Mouse (Mus musculus) intestine, embryonic 16.5 days (tissue): Measurements from ENCODE around the gene Tspan13. TPM values are rescaled to one million over a fixed set of nuclear protein-coding genes. Genes with fewer than 3 reads are reported as not detected.

Experiments
- ATAC-seq: fragments of 200-750 bp; cut with Nextera tagmentation; 2 replicates; pipeline ENCODE4 v1.8.0; 2017; ENCODE audit warnings: moderate TSS enrichment, moderate library complexity
- H3K27ac ChIP-seq: fragments of 300-500 bp; sonication (generic); 2 replicates; pipeline ENCODE4 v1.5.1; 2014; ENCODE audit warnings: mild to moderate bottlenecking, low read length
- H3K27me3 ChIP-seq: fragments of 300-500 bp; sonication (generic); replicated peaks from 2 replicates; pipeline ENCODE4 v1.6.1; 2014; ENCODE audit warnings: low read length, control low read depth, mixed read lengths; ENCODE audit not compliant: control insufficient read depth, insufficient read depth
- H3K36me3 ChIP-seq: fragments of 300-500 bp; sonication (generic); 2 replicates; pipeline ENCODE4 v1.6.1; 2014; ENCODE audit warnings: low read length, control low read depth; ENCODE audit not compliant: control insufficient read depth, insufficient read depth
- H3K4me1 ChIP-seq: fragments of 300-500 bp; sonication (generic); 2 replicates; pipeline ENCODE4 v1.6.1; 2014; ENCODE audit warnings: low read length, control low read depth, mixed read lengths; ENCODE audit not compliant: control insufficient read depth, insufficient read depth
- H3K4me2 ChIP-seq: fragments of 300-500 bp; sonication (generic); 2 replicates; pipeline ENCODE4 v1.6.1; 2014; ENCODE audit warnings: low read depth, low read length, control low read depth
- H3K4me3 ChIP-seq: fragments of 300-500 bp; sonication (generic); 2 replicates; pipeline ENCODE4 v1.5.1; 2014; ENCODE audit warnings: mild to moderate bottlenecking, low read length
- H3K9ac ChIP-seq: fragments of 300-500 bp; sonication (generic); 2 replicates; pipeline ENCODE4 v1.6.1; 2014; ENCODE audit warnings: low read depth, low read length
- H3K9me3 ChIP-seq: fragments of 300-500 bp; sonication (generic); 2 replicates; pipeline ENCODE4 v1.6.1; 2016; ENCODE audit warnings: low read length, control low read depth; ENCODE audit not compliant: control insufficient read depth
- WGBS: fragments of 180-500 bp; shearing (Covaris S2); extraction: QIAGEN DNeasy Blood & Tissue Kit; methylation state at CpG from one replicate; pipeline ENCODE4 v1.1.7; 2014; 5-methylcytosine and 5-hydroxymethylcytosine counted together
- polyA plus RNA-seq: library from polyadenylated mRNA; unstranded; fragments of >200 nt; fragmentation: Nextera tagmentation; extraction: Ambion mirVana; gene quantifications from 2 replicates; pipeline ENCODE4 v1.2.1, GENCODE M21; 2015

Gene Tspan13
- polyA plus RNA-seq, 1 experiment from 2014 or later = 157 TPM

DNA sequence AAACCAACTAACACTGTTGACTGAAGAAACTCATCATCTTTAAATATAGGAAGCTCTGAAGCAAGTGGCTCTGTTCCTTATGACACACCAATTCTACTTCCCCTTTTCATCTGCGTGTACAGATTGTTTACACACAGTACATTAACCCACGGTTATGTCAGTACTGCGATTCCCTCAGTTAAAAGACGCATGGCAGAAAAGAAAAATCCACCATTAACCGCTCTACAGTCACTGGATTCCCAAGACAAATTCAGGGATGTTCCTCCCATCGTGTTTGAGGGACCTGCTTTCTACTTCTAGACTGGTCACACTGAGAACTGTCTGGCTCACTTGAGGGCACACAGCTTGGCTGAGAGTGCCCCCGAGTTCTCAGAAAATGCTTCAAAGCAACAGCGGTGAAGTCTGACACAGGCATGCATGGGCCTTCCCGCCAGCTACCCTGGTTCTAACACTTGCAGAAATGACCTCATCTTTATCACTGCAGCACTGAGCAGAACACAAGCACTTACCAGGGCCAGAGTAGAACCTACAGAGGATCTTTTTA lies 2.7 kb downstream of the Tspan13 start:
- no peak overlapping the region for H3K9ac ChIP-seq
- H3K36me3 ChIP-seq = no peaks in the 10 kb centered on the region
- H3K4me3 ChIP-seq = 0 out of 2 replicates have a peak overlapping the region, but pooled peaks have one; percentile 10
- 0 out of 2 replicates have a peak overlapping the region, but pooled peaks have one; percentile 26 for H3K4me2 ChIP-seq
- no peak for ATAC-seq
- no peak overlapping the region for H3K27ac ChIP-seq
- WGBS = 56% methylated on average over 9 of the region's 9 CpGs
- H3K4me1 ChIP-seq = peaks cover 4% of the 10 kb centered on the region; the same call in 1 of the 2 replicates
- H3K9me3 ChIP-seq = no peaks in the 10 kb centered on the region
- H3K27me3 ChIP-seq = no peaks in the 10 kb centered on the region

DNA sequence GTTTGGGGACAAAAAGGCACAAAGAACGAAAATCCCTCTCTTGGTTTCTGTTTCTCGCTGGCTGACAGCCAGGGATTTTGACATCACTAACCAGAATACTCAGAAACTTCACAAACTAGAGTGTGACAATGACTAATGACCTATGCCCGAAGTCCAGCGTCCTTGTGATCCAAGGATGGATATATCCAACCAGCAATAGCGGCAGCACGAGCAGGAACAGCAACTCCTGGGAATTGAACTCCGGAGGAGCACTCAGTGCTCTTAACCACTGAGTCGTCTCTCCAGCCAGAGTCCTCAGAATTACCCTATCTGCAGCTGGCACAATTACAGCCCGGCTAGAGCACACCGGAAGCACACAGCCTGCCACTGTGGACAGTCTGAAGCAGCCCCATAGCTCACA lies 5.5 kb downstream of the Tspan13 start:
- no peak; the same call in 1 of the 2 replicates for ATAC-seq
- H3K4me1 ChIP-seq = peaks cover 4% of the 10 kb centered on the region; the same call in 1 of the 2 replicates
- H3K4me3 ChIP-seq = no peak overlapping the region
- H3K27me3 ChIP-seq = no peaks in the 10 kb centered on the region
- H3K9me3 ChIP-seq = no peaks in the 10 kb centered on the region; the same call in 1 of the 2 replicates
- no peak overlapping the region for H3K27ac ChIP-seq
- H3K9ac ChIP-seq = no peak overlapping the region
- no peak overlapping the region for H3K4me2 ChIP-seq
- no peaks in the 10 kb centered on the region for H3K36me3 ChIP-seq
- 72% methylated on average over 10 of the region's 10 CpGs for WGBS

- H3K9ac ChIP-seq = no peak overlapping the region
- no peaks in the 10 kb centered on the region for H3K36me3 ChIP-seq
- no peak for ATAC-seq
- no peak overlapping the region for H3K4me2 ChIP-seq
- H3K27ac ChIP-seq = no peak overlapping the region
- H3K9me3 ChIP-seq = no peaks in the 10 kb centered on the region; the same call in 1 of the 2 replicates
- H3K4me1 ChIP-seq = peaks cover 4% of the 10 kb centered on the region; the same call in 1 of the 2 replicates
- H3K27me3 ChIP-seq = no peaks in the 10 kb centered on the region
- no peak overlapping the region for H3K4me3 ChIP-seq
- 92% methylated on average over 7 of the region's 7 CpGs for WGBS
Observed at GRCm38 (mm10) chr12:36036121-36036520, 6.2 kb downstream of the Tspan13 start.

DNA sequence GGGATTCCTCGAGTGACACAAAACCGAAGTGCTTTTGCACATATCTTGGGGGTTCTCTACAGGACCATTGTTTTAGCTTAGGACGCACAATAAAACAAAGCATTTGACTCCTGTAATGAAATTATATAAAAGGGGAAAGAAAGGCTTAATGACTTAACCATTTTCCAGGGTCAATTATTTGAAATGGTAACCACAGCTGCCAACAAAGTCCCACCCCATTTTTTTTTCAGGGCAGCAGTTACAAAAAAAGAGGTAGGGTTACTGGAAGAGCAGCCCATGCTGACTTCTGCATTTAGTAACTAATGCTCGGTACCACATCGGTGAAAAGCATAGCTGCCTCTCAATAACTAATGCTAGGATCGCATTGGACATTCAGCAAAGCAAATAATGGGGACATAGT lies 6.8 kb downstream of the Tspan13 start:
- Histone ChIP-seq H3K9ac (no peak overlapping the region), H3K4me3 (no peak overlapping the region), H3K9me3 (no peaks in the 10 kb centered on the region; the same call in 1 of the 2 replicates), H3K4me2 (no peak overlapping the region), H3K4me1 (no peaks in the 10 kb centered on the region), H3K36me3 (no peaks in the 10 kb centered on the region), H3K27ac (no peak overlapping the region), H3K27me3 (no peaks in the 10 kb centered on the region)
- ATAC-seq = no peak
- 94% methylated on average over 6 of the region's 6 CpGs for WGBS

GRCm38 (mm10) chr12:36032419-36032818 lies 9.9 kb downstream of the Tspan13 start:
- H3K4me2 ChIP-seq = no peak overlapping the region
- H3K4me3 ChIP-seq = no peak overlapping the region
- 71% methylated on average over 4 of the region's 4 CpGs for WGBS
- H3K27ac ChIP-seq = no peak overlapping the region
- no peak overlapping the region for H3K9ac ChIP-seq
- H3K27me3 ChIP-seq = no peaks in the 10 kb centered on the region
- ATAC-seq = no peak
- H3K36me3 ChIP-seq = no peaks in the 10 kb centered on the region
- H3K4me1 ChIP-seq = peaks cover 4% of the 10 kb centered on the region; the same call in 1 of the 2 replicates
- H3K9me3 ChIP-seq = no peaks in the 10 kb centered on the region; the same call in 1 of the 2 replicates

- Histone ChIP-seq H3K27me3 (no peaks in the 10 kb centered on the region), H3K9ac (no peak overlapping the region), H3K9me3 (no peaks in the 10 kb centered on the region; the same call in 1 of the 2 replicates), H3K27ac (no peak overlapping the region), H3K4me1 (peaks cover 4% of the 10 kb centered on the region; the same call in 1 of the 2 replicates), H3K4me2 (no peak overlapping the region), H3K36me3 (no peaks in the 10 kb centered on the region), H3K4me3 (no peak overlapping the region)
- no peak for ATAC-seq
- 81% methylated on average over 12 of the region's 12 CpGs for WGBS
Observed at GRCm38 (mm10) chr12:36030660-36031363, 11.5 kb downstream of the Tspan13 start.

- 67% methylated on average over 4 of the region's 6 CpGs for WGBS
- no peak overlapping the region for H3K27ac ChIP-seq
- peaks cover 4% of the 10 kb centered on the region; the same call in 1 of the 2 replicates for H3K4me1 ChIP-seq
Observed at GRCm38 (mm10) chr12:36029687-36030086, 12.6 kb downstream of the Tspan13 start.

DNA sequence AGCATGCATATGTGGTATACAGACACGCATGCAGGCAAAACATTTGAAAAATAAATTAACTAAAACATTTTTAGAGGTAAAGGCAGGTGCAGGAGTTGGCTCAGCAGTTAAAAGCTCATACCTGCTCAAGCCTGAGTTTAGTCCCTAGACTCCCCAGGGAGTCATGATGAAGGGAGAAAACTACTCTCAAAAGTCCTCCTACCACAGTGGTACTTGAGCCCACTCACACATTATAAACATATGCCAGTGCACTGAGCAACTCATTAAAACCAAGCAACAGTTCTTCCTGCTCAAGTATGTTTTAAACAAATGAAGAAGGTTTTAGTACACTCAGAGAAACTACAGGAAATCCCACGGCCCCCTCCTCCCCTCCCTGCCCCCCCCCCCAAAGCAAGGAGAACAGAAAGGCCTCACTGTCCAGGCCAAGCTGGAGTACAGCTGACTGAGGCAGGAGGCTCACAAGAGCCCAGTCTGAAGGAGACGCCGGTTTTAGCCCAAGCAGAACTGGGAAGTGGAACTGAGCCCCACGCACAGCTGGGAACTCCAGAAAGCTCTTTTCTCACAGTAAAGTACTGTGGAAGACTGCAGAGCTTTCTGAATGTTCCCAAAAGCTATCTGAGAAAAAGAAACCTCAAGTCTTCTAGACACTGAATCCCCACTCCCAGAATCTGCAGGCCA lies 13.2 kb downstream of the Tspan13 start:
- H3K4me3 ChIP-seq = no peak overlapping the region
- no peak overlapping the region for H3K27ac ChIP-seq
- peaks cover 4% of the 10 kb centered on the region; the same call in 1 of the 2 replicates for H3K4me1 ChIP-seq
- no peaks in the 10 kb centered on the region for H3K27me3 ChIP-seq
- no peak overlapping the region for H3K4me2 ChIP-seq
- WGBS = 57% methylated on average over 5 of the region's 5 CpGs
- no peaks in the 10 kb centered on the region for H3K36me3 ChIP-seq
- no peaks in the 10 kb centered on the region; the same call in 1 of the 2 replicates for H3K9me3 ChIP-seq
- 0 out of 2 replicates have a peak, but pooled peaks have one; percentile 34 for ATAC-seq
- H3K9ac ChIP-seq = no peak overlapping the region

More at GRCm38 (mm10) chr12:36029687-36030086, 12.6 kb downstream of the Tspan13 start:
- Histone ChIP-seq H3K36me3 (no peaks in the 10 kb centered on the region), H3K27me3 (no peaks in the 10 kb centered on the region), H3K9ac (no peak overlapping the region), H3K4me2 (no peak overlapping the region), H3K4me3 (no peak overlapping the region), H3K9me3 (no peaks in the 10 kb centered on the region; the same call in 1 of the 2 replicates)
- ATAC-seq = no peak

DNA sequence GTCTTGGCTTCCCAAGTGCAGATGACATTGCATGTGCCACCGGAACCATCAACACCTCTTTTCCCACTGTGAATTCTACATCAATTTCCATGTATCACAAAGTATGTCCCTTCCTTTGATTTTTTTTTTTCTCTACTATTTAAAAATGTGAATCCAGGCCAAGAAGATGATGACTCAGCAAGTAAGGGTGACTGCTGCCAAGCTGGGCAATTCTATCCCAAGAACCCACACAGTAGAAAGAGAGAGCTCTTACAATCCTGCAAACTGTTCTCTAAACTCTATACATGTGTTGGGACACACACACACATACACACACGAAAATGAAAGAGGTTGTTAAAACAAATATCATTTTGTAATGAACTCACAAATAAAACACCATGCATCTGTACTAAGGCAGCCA lies 15.1 kb downstream of the Tspan13 start:
- ATAC-seq = no peak
- 86% methylated on average over 2 of the region's 2 CpGs for WGBS

More for the DNA sequence above, 15.1 kb downstream of the Tspan13 start:
- Histone ChIP-seq H3K27me3 (no peaks in the 10 kb centered on the region), H3K4me2 (no peak overlapping the region), H3K4me1 (peaks cover 4% of the 10 kb centered on the region; the same call in 1 of the 2 replicates), H3K9ac (no peak overlapping the region), H3K4me3 (no peak overlapping the region), H3K27ac (no peak overlapping the region), H3K36me3 (no peaks in the 10 kb centered on the region), H3K9me3 (no peaks in the 10 kb centered on the region)
